Mouse (Mus musculus) CD8-positive naive resting alpha-beta T cell, adult 2 months (primary cell): ENCODE measurements around the gene Serpinb3c.
"Not testable (repeated sequence)": the region's sequence is repeated elsewhere in the genome, so short reads cannot be mapped to it uniquely, and the experiment has no call there.

Experiments used
- DNase-seq, 2 experiments: peaks; one replicate each; pipeline ENCODE4 v3.0.0; 2022; ENCODE audit warnings: low read depth in 2 of 2, low spot score in 2 of 2

Serpinb3c gene

GRCm38 (mm10) chr1:107278261-107278660 lies at the start of gene Serpinb3c, which contains the start of gene Serpinb3b:
Gene Serpinb3c, minus strand, starts transcription at chr1:107278371.
Gene Serpinb3b, minus strand, starts transcription at chr1:107278361.
- not testable (repeated sequence) for DNase-seq

- not testable (repeated sequence) for DNase-seq
These were observed 35.0 kb downstream of the Serpinb3c start for GRCm38 (mm10) chr1:107243170-107243569.
